Mouse (Mus musculus) thymus, postnatal 4 days (tissue): ENCODE measurements at regions not wholly inside any gene's neighbourhood (a gene's known extent, or its start where the extent isn't known, plus 50 kb on each side); places are given as distances from the start of the nearest gene placed in this dataset.

Source experiments
- DNase-seq: peaks from one replicate; pipeline ENCODE4 v3.0.0; 2021

- DNase-seq: no peak
Measured at GRCm38 (mm10) chr6:127349479-127350110, 97.0 kb upstream of the Parp11 start.

GRCm38 (mm10) chr6:127351691-127352090, 94.9 kb upstream of the Parp11 start:
- no peak for DNase-seq

GRCm38 (mm10) chr6:127355112-127355511, 91.5 kb upstream of the Parp11 start:
- DNase-seq: no peak

GRCm38 (mm10) chr6:127356442-127356841, 90.2 kb upstream of the Parp11 start:
- no peak for DNase-seq

- no peak for DNase-seq
Measured at GRCm38 (mm10) chr6:127358805-127359204, 87.8 kb upstream of the Parp11 start.

- DNase-seq: peak; percentile 90
Measured at GRCm38 (mm10) chr6:127359391-127359874, 87.2 kb upstream of the Parp11 start.

GRCm38 (mm10) chr6:127362166-127362565, 84.5 kb upstream of the Parp11 start:
- no peak for DNase-seq

GRCm38 (mm10) chr6:127362966-127363752, 83.5 kb upstream of the Parp11 start:
- DNase-seq: no peak

- DNase-seq: no peak
Measured at GRCm38 (mm10) chr6:127363871-127364590, 82.6 kb upstream of the Parp11 start.

GRCm38 (mm10) chr6:127364591-127365187, 82.0 kb upstream of the Parp11 start:
- no peak for DNase-seq

- peak; percentile 43 for DNase-seq
Measured at GRCm38 (mm10) chr6:127365246-127365645, 81.4 kb upstream of the Parp11 start.

- no peak for DNase-seq
Measured at GRCm38 (mm10) chr6:127365651-127366050, 81.0 kb upstream of the Parp11 start.

- DNase-seq: no peak
Measured at GRCm38 (mm10) chr6:127373052-127373451, 73.6 kb upstream of the Parp11 start.

- DNase-seq: no peak
Measured at GRCm38 (mm10) chr6:127373797-127374463, 72.7 kb upstream of the Parp11 start.

- DNase-seq: no peak
Measured at GRCm38 (mm10) chr6:127374464-127375143, 72.0 kb upstream of the Parp11 start.

- DNase-seq: no peak
Measured at GRCm38 (mm10) chr6:127375144-127375529, 71.5 kb upstream of the Parp11 start.

GRCm38 (mm10) chr6:127375711-127376199, 70.9 kb upstream of the Parp11 start:
- DNase-seq: no peak

GRCm38 (mm10) chr6:127378701-127379100, 67.9 kb upstream of the Parp11 start:
- no peak for DNase-seq

GRCm38 (mm10) chr6:127379511-127379910, 67.1 kb upstream of the Parp11 start:
- DNase-seq: peak; percentile 47

- DNase-seq: no peak
Measured at GRCm38 (mm10) chr6:127381148-127381888, 65.3 kb upstream of the Parp11 start.
